Mouse (Mus musculus) heart, embryonic 16.5 days (tissue): ENCODE data around the gene Vstm5. TPM values are rescaled to one million over a fixed set of nuclear protein-coding genes. Genes with fewer than 3 reads are reported as not detected.
"Not testable (repeated sequence)": the region's sequence is repeated elsewhere in the genome, so short reads cannot be mapped to it uniquely, and the experiment has no call there.

ENCODE experiments used
- ATAC-seq: fragments of 200-750 bp; cut with Nextera tagmentation; replicated peaks from 2 replicates; pipeline ENCODE4 v1.8.0; 2017; ENCODE audit warnings: moderate number of reproducible peaks; ENCODE audit not compliant: insufficient read depth, low FRiP score; ENCODE audit errors: extremely low read depth
- H3K27ac ChIP-seq: fragments of 300-500 bp; sonication (generic); 2 replicates; pipeline ENCODE4 v1.5.1; 2014; ENCODE audit warnings: mild to moderate bottlenecking, low read length, control low read depth, moderate library complexity
- H3K27me3 ChIP-seq: fragments of 300-500 bp; sonication (generic); 2 replicates; pipeline ENCODE4 v1.6.1; 2014; ENCODE audit warnings: low read length, mixed read lengths; ENCODE audit not compliant: control insufficient read depth, insufficient read depth
- H3K36me3 ChIP-seq: fragments of 300-500 bp; sonication (generic); 2 replicates; pipeline ENCODE4 v1.6.1; 2014; ENCODE audit not compliant: control insufficient read depth, insufficient read depth
- H3K4me1 ChIP-seq: fragments of 300-500 bp; sonication (generic); 2 replicates; pipeline ENCODE4 v1.6.1; 2014; ENCODE audit warnings: low read length, mixed read lengths; ENCODE audit not compliant: control insufficient read depth, insufficient read depth
- H3K4me2 ChIP-seq: fragments of 300-500 bp; sonication (generic); 2 replicates; pipeline ENCODE4 v1.6.1; 2014; ENCODE audit warnings: low read depth, mild to moderate bottlenecking, control low read depth, low read length
- H3K4me3 ChIP-seq: fragments of 300-500 bp; sonication (generic); 2 replicates; pipeline ENCODE4 v1.5.1; 2014; ENCODE audit warnings: mild to moderate bottlenecking, control low read depth, low read length
- H3K9ac ChIP-seq: fragments of 300-500 bp; sonication (generic); 2 replicates; pipeline ENCODE4 v1.6.1; 2014; ENCODE audit warnings: low read length, control low read depth
- H3K9me3 ChIP-seq: fragments of 300-500 bp; sonication (generic); replicated peaks from 2 replicates; pipeline ENCODE4 v1.6.1; 2016; ENCODE audit warnings: low read length; ENCODE audit not compliant: control insufficient read depth
- WGBS: fragments of 180-500 bp; shearing (Covaris S2); extraction: QIAGEN DNeasy Blood & Tissue Kit; methylation state at CpG from one replicate; pipeline ENCODE4 v1.1.7; 2014; 5-methylcytosine and 5-hydroxymethylcytosine counted together
- polyA plus RNA-seq: library from polyadenylated mRNA; unstranded; fragments of >200 nt; fragmentation: Nextera tagmentation; extraction: Ambion mirVana; gene quantifications from 2 replicates; pipeline ENCODE4 v1.2.1, GENCODE M21; 2015

Vstm5 gene
- polyA plus RNA-seq, 1 experiment from 2014 or later: 1.6 TPM

DNA sequence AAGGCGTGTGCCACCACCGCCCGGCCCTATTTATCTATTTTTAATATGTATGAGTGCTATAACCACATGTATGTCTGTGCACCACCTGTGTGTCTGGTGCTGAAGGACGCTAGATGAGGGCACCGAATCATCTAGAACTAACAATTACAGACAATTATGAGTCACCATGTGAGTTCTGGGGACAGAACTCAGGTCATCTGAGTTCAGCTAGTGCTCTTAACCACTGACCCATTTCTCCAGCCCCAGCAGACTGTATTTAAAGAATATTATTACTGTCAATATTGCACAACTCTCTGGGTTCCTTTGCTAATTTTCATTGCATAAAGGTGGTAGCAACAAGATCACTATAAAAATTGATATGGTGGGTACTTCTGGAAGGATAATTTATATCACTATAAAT lies 61.2 kb downstream of the Vstm5 start:
- Histone ChIP-seq H3K9me3 (no peaks in the 10 kb centered on the region), H3K27ac (no peak overlapping the region), H3K36me3 (no peaks in the 10 kb centered on the region), H3K9ac (no peak overlapping the region), H3K27me3 (no peaks in the 10 kb centered on the region), H3K4me2 (no peak overlapping the region), H3K4me1 (peaks cover 5% of the 10 kb centered on the region; the same call in 1 of the 2 replicates), H3K4me3 (no peak overlapping the region)
- 86% methylated on average over 5 of the region's 5 CpGs for WGBS
- no peak for ATAC-seq

DNA sequence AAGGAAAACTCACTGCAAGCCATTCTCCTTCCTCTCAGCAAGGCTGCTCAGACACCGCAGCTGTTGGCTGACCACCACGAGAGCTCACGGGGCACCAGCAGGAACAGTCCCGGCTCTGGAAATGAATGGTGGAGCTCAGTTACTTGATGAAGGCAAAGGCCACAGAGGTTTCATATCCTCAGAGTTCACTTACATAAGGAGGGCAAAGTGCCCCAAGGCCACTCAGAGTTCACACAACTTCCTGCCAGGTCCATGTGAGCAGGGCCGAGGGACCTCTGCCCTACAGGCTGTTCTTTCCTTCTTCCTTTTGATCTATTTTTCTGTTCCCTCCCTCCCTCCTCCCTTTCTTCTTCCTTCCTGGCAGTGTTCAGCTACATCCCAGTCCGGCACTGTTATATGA lies 62.6 kb downstream of the Vstm5 start:
- ATAC-seq: no peak
- Histone ChIP-seq H3K9ac (no peak overlapping the region), H3K9me3 (no peaks in the 10 kb centered on the region), H3K4me3 (no peak overlapping the region), H3K27me3 (no peaks in the 10 kb centered on the region), H3K4me1 (peaks cover 9% of the 10 kb centered on the region; the same call in 1 of the 2 replicates), H3K27ac (peak overlapping the region; percentile 79), H3K36me3 (no peaks in the 10 kb centered on the region), H3K4me2 (peak overlapping the region; percentile 32; the same call in 1 of the 2 replicates)
- 45% methylated on average over 6 of the region's 6 CpGs for WGBS

DNA sequence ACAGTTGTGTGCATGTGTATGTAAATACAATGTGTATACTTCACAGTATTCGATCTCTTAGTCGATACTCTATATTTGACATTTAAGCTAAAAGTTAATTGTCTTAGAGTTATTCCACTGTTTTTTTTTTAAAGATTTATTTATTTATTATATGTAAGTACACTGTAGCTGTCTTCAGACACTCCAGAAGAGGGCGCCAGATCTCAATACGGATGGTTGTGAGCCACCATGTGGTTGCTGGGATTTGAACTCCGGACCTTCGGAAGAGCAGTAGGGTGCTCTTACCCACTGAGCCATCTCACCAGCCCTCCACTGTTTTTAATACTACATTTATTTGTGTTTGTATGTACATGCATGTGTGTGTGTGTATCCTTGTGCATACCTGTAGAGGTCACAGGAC lies 63.2 kb downstream of the Vstm5 start:
- ATAC-seq, H3K9me3 ChIP-seq, H3K27ac ChIP-seq, H3K4me2 ChIP-seq, H3K27me3 ChIP-seq, H3K4me1 ChIP-seq, H3K36me3 ChIP-seq, H3K4me3 ChIP-seq, H3K9ac ChIP-seq: not testable (repeated sequence)
- WGBS: 75% methylated on average over 6 of the region's 6 CpGs

DNA sequence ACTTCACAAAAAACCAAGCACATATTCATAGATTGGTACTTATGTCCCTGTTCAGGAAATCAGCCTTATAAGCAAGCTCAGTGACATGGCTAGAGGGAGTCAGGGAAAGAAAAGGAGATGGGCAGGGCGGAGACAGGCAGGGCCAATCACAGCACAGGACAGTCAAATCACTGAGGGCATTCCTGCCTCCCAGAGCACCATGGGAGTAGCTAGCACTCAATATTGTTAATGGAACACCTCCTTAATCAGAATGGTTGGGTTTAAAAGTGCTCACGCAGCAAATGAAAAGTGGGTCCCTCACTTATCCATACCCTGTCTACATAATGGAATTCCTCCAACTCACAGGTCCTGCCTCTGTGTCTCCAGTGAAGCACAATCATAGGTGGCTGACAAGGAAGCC lies 64.0 kb downstream of the Vstm5 start:
- ATAC-seq: no peak
- H3K36me3 ChIP-seq: no peaks in the 10 kb centered on the region
- WGBS: 72% methylated on average over 2 of the region's 2 CpGs

GRCm38 (mm10) chr9:15305503-15306397 lies 66.9 kb downstream of the Vstm5 start, which contains the start of gene Taf1d:
Taf1d (plus strand) TSS chr9:15306214.
- ATAC-seq: peak; percentile 98
- peaks cover 26% of the 10 kb centered on the region for H3K4me1 ChIP-seq
- H3K9me3 ChIP-seq: no peaks in the 10 kb centered on the region
- peaks cover 19% of the 10 kb centered on the region; the same call in 1 of the 2 replicates for H3K36me3 ChIP-seq
- no peaks in the 10 kb centered on the region for H3K27me3 ChIP-seq
- H3K4me2 ChIP-seq: peak within 1 kb of the TSS; percentile 70
- peak within 1 kb of the TSS; percentile 96 for H3K27ac ChIP-seq
- peak within 1 kb of the TSS; percentile 95 for H3K4me3 ChIP-seq
- H3K9ac ChIP-seq: peak within 1 kb of the TSS; percentile 95
- WGBS: 12% methylated on average over 45 of the region's 45 CpGs

More for the DNA sequence above, 64.0 kb downstream of the Vstm5 start:
- peaks cover 16% of the 10 kb centered on the region for H3K4me1 ChIP-seq
- no peaks in the 10 kb centered on the region for H3K27me3 ChIP-seq
- no peak overlapping the region for H3K9ac ChIP-seq
- H3K9me3 ChIP-seq: no peaks in the 10 kb centered on the region
- H3K27ac ChIP-seq: no peak overlapping the region
- H3K4me2 ChIP-seq: no peak overlapping the region
- no peak overlapping the region for H3K4me3 ChIP-seq

DNA sequence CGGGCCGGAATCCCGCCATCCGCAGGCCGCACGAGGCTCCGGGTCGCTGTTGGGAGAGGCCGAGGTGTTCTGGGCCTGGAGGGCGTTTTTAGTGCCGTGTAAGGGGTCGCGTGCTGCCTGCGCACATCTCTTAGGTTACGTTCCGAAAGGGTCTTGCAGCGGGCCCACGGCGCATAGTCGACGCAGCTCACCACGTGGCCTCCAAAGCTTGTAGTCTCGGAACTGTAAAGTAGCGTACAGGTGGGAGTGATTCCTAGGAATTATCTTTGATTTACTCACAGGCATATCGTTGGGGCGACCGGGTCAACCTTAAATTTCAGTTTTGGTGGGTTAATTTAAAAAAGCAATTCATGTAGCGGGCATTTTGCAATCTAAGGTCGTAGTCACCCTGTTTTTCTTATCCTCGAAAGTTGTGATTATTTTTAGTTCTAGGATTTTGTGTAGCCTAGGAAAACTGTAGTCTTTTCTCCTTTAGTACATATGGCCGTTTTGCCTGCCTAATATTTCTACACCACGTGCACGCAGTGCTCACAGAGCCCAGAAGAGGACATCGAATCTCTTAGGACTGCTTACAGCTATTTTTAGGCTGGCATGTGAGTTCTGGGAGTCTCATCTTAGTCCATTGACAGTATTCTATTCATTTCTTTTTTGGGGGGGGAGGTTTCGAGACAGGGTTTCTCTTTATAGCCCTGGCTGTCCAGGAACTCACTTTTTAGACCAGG lies 67.7 kb downstream of the Vstm5 start, which contains the start of gene 4931406C07Rik:
4931406C07Rik (minus strand) TSS at position 51 of the 722 bp plus-strand sequence.
- peak within 1 kb of the TSS; percentile 96 for H3K27ac ChIP-seq
- peak; percentile 71 for ATAC-seq
- peak within 1 kb of the TSS; percentile 95 for H3K9ac ChIP-seq
- no peaks in the 10 kb centered on the region for H3K9me3 ChIP-seq
- H3K27me3 ChIP-seq: no peaks in the 10 kb centered on the region
- H3K4me2 ChIP-seq: peak within 1 kb of the TSS; percentile 70
- H3K36me3 ChIP-seq: peaks cover 21% of the 10 kb centered on the region; the same call in 1 of the 2 replicates
- peak within 1 kb of the TSS; percentile 95 for H3K4me3 ChIP-seq
- WGBS: under 1% methylated on average over 35 of the region's 35 CpGs
- peaks cover 23% of the 10 kb centered on the region for H3K4me1 ChIP-seq

DNA sequence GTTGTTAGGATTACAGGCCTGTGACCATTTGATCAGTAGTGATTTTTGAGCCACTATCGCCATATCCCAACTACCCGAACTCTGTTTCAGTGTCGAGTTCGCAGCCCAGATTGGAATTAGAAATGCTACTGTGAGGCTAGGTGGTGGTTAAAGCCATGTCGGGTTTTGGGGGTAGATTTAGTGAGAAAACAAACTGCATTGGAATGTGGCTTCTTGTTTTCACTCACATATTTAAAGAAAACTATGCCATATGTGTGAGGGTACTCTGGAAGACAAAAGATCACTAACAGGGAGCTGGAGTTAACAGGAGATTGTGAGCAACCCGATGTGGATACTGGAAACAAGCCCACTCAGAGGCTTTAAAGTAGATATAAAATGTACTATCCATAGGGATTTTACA lies 68.4 kb downstream of the Vstm5 start:
- Histone ChIP-seq H3K4me1 (peaks cover 22% of the 10 kb centered on the region), H3K9ac (peak overlapping the region; percentile 95), H3K27ac (peak overlapping the region; percentile 96), H3K4me3 (peak overlapping the region; percentile 95), H3K36me3 (peaks cover 28% of the 10 kb centered on the region), H3K27me3 (no peaks in the 10 kb centered on the region), H3K9me3 (no peaks in the 10 kb centered on the region), H3K4me2 (peak overlapping the region; percentile 70)
- WGBS: 7% methylated on average over 6 of the region's 6 CpGs
- ATAC-seq: no peak

- Histone ChIP-seq H3K27ac (no peak overlapping the region), H3K36me3 (peaks cover 33% of the 10 kb centered on the region), H3K27me3 (no peaks in the 10 kb centered on the region), H3K9ac (no peak overlapping the region), H3K9me3 (no peaks in the 10 kb centered on the region), H3K4me3 (no peak overlapping the region), H3K4me2 (no peak overlapping the region; the same call in 1 of the 2 replicates), H3K4me1 (peaks cover 22% of the 10 kb centered on the region)
- no peak for ATAC-seq
- WGBS: 38% methylated on average over 2 of the region's 2 CpGs
Measured at GRCm38 (mm10) chr9:15308254-15308653, 69.4 kb downstream of the Vstm5 start.
